Mouse (Mus musculus) liver, embryonic 14.5 days (tissue): ENCODE measurements around the gene Gpcpd1.

Experiments used
- CTCF ChIP-seq: IDR thresholded peaks from 2 replicates; pipeline ENCODE4 v1.5.1; 2016; ENCODE audit warnings: antibody characterized with exemption, low read depth, control low read depth
- EP300 ChIP-seq: IDR thresholded peaks from 2 replicates; pipeline ENCODE4 v1.6.1; 2016; ENCODE audit warnings: antibody characterized with exemption, low read depth

GRCm38 (mm10) chr2:132513371-132514181 lies 74.0 kb downstream of the Gpcpd1 start:
- no peak for TF ChIP-seq CTCF
- no peak for TF ChIP-seq EP300
